Mouse (Mus musculus) lung, postnatal 10 days (tissue): ENCODE results near the gene Gm42906.

Experiments used
- DNase-seq: peaks from one replicate; pipeline ENCODE4 v3.0.0; 2021

Gm42906 gene

DNA sequence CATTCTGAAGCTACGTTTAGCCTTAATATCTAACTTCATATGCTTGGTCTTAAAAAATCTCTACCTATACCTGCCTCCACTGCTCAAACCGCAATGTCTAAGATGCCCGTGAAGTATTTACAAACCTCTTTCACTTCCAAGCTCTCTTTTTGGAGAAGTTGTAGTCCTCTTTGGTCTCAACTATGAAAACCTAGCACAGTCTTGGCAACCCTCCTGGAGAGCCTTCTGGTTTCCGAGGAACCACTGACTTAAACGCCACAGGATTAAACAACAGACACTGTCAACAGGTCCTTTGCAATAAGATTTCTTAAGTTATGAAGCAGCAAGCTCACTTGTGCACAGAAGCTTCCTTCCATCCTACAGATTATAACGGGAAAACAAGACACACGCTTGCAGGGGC is 196.1 kb downstream of the Gm42906 start:
- no peak for DNase-seq

DNA sequence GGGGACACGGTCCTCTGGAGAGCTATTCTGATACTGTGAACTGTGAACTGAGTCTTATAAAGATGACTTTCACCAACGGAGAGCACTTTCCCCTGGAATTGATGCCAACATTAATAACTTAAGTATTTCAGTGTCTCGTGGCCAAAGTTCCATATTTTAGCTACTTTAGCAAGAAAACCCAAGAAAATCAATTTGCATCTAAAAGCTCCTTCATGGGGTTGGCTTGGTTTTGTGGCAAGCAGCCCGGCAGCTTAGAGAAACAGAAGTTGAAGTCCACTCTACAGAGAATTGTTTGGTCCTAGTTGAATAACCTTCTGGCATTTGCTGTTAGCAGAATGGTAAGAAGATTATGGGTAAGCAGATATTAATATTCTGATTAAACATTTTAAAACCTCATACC is 196.6 kb downstream of the Gm42906 start:
- DNase-seq = no peak

DNA sequence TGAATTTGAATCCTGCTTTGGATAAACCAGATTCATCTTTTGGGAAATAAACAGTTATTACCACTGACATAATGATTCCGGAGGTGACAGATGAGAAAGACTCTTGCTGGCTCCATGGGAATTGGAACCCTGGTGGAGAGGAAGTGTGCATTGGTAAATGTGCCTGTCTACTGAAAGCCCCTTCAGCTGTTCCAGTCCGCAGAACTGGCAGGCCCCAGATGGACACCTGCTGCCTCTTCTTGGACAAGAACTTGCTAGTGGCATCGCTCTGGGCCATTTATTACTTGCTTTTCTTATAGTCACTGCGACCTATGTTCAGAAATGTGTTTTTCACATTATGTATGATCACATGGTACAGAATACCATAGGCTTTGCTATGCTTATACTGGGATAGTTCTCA is 197.5 kb downstream of the Gm42906 start:
- DNase-seq = no peak

DNA sequence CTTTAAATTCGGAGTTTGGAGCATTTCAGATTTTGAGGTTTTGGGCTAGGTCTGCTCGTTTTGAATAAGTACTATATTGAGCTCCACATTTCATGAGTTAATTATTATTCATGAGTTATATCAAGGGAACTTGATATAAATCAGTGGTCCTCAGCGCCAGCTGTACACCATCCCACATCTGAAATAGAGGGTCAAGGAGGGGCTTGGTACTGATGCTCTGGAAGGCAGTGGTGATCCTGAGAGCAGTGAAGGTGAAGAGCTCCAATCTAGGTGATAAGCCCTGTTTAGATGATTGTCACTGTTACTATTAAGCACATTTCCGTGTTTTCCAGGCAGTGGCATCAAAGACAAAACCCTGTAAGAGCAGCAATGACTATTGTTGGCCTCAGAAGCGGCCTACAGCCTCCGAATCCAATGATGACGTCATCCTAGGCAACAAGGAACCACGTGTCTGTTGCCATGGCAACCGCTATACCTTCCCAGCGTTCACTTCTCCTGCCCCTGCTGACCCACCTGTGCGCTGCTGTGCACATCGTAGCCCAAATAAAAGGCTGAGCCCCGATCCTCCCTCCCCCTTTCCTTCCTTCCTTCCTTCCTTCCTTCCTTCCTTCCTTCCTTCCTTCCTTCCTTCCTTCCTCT is 199.5 kb downstream of the Gm42906 start:
- no peak for DNase-seq

DNA sequence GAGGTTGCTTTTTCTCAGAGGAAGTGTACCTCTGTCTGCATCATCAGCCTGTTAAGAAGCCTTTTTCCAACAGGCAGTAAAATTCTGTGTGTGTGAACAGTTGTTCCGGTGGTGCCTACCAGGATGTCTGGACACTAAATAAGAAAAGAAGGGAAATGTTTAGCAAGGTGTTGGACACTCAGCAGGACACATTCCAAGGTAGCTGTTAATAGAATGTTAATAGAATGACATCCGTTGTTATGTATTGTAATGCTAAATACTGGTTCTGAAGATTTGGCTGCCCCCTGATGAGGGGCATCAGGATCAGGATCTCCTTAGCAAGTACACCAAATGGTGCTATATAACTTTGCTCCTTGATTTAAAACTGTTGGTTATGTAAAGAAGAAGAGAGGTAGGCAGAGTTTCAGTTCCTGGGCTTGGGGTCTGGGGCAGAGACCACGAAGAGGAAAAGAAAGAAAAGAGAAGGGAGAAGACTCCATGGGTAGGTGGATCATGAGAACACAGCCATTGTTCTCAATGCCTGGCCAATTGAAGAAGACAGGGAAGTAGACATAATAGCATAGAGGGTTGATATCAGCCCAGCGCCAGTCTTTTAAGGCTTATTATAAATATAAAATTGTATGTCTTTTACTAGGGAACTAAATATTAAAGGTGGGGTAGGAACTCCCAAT is 204.1 kb downstream of the Gm42906 start:
- no peak for DNase-seq

DNA sequence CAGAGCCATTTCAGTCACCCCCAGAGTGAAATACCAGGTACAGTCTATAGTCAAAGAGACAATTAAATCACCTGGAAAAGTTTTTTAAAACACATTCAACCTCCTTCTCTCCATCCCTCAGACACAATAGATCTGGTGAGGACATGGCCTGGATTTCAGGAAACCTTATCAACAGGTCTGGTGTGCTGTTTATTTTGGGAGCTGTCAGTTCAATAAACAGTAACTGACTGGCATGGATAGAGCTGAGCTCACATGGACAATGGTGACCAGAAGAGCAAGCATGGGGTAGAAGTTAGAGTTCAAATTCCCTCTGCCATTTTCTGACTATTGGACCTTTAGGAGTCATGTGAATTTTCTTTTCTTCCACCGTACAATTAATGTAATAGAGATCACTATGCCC is 205.2 kb downstream of the Gm42906 start:
- no peak for DNase-seq

DNA sequence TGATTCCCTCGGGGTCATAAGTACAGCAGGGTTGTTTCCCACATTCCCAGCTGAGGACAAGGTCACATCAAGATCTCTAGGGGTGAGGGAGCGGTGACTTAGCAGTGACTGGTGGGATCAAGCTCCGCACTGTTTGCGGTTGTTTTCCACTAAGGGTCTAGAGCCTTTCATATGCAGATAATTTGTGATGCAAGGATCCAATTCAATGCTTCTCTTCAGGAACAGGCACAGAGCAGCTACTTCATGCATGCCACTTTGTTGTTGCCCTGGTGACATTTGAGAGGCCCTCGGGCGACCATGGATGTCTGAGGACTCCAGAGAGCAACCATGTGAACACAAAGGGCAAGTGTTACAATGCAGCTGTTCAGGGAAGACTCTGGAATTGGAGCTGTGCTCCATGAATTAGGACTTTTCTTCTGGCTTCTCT is 209.3 kb downstream of the Gm42906 start:
- DNase-seq = no peak

DNA sequence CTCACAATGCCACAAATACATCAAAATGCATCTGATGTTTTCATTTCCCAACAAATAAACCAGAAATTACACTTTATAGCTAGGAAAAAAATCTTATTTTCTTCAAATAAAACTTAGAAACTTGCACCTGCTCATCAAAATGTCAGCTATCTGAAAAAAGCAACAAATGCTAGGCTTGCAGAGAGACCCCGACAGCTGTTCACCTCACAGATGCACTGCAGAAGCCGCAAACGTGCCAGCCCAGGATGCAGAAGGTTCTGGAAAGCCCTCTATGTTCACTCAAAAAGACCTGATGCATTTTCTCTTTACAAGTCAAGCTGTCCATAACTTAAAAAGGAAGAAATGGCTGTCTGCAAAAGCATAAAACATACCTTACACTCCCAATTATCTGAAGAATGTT is 214.9 kb downstream of the Gm42906 start:
- DNase-seq = no peak

DNA sequence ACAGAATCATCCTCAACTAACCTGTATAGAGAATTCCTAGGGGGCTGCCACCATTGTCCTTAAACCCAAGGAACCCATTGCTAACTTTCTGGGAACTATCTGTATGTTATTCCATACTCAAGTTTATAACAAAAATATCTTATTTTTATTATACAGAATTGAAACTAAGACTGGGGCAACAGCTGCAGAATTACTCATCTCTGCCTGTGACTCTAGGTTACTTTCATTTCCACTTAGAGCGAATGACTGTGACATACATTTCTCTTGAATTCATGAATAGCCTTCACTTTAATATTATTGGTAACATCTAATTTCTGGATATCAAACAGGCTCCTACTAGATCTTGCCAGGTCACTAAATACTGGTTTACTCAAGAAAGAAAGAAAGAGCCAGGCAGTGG is 217.1 kb downstream of the Gm42906 start:
- no peak for DNase-seq

DNA sequence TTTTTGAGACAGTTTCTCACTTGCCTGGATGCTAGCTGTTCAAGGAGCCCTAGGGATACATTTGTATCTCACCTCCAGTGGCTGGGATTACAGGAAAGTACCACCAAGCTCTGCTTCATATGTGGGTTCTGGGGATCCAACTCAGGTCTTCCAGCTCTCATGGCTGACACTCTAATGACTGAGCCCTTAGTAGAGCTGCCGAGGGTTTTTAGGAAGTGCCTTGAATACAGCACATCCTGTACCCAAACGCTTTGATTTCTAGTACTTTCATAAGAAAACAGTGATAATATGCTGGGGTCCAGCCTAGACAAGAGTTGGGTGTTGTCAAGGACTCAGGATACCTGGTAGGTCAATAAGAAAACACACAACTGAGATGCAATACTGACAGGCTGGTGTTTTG is 217.9 kb downstream of the Gm42906 start:
- no peak for DNase-seq

DNA sequence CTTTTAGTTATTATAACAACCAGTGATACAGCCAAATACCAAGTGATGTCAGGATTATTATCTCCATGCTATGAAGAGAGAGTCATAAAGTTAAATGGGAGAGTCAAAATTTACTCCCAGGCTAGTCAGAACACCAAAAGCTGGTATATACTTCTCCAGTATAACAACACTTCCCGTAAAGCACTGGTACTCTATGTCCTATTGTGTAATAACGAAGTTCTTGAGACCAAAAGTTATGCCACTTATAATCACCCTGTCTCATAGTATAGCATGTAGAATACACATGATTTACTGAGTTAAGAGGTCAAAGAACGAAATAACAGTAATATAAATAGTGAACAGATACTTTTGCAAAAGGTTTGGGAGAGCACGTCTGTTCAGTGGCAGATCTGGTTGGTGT is 222.9 kb downstream of the Gm42906 start:
- DNase-seq = no peak

DNA sequence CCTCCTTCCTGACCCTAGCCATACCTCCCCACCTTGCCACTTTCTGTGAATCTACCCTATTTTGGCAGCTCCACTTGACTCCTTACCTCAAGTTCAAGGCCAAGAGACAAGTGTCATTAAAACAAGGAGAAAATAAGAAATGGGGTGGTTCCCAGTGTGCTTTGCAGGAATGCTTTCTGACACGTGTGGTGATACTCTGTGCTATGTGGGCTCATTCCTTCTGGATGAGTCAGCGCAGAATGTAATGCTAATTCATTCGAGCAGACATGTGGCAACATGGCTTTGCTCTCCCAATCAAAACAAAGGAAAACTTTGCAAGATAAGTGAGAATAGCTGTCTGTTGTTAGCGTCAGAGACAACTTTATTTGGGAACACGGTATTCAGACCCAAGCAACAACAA is 225.0 kb downstream of the Gm42906 start:
- peak; percentile 37 for DNase-seq

DNA sequence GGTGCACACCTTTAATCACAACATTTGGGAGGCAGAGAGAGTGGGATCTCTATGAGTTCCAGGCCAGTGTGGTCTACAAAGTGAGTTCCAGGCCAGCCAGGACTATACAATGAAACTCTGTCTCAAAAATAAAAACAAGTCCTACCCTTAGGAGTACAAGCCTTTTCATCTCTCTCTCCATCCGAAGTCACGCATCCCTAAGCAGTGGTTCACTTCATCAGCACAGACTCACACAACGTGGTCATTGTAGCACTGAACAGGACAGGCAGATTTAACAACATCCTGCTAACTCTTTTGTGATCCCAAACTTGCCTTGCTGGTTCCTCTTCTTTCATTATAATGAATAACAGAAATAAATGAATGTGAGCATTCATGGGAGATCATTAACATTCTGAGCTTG is 226.7 kb downstream of the Gm42906 start:
- DNase-seq = no peak

DNA sequence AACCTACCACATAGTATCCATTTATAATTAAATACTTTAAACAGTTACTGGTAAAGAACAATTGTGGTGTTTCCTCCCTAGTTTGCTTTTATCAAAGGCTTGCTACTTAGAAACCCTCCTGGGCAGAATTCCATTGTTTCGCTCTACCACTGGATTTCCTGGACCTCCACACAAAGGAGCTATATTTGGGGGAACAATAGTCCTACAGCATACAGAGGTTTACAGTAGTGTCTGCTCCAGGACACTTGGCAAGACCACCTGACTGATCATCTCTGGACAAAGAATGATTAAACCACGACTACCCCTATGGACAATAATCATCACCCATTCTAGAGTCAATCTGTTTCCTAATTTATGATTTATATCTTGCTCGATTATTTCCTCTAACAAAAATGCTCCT is 228.7 kb downstream of the Gm42906 start:
- DNase-seq = peak; percentile 31

DNA sequence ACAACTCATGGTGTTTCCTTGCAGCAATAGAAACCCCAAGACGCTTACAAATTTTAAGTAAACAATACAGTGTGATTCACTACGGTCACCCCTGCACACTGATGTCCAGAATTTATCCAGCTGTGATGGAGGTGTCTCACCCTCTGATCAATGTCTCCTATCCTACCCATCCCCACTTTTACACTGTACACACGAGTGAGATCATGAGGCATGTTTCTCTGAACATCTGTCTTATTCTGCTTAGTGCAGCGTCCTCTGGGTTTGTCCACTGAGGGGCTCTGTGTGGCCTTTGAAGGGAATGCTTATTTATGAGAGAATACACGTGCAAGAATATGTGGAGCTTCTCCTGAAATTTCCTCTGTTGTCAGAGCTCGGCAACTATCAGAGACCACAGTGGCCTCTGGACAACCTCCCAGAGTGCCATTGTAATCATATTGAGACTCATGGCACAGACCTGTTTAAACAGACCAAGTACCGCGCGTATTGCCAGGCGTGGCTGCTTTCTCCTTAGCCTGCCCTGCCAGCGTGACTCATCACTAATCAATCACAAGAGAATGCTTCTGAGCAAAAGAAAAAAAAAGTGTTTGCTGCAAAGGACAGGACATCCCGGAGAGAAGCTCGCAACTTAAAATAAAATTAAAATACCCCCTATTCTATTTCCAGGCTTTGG is 231.2 kb downstream of the Gm42906 start:
- DNase-seq = peak; percentile 57

DNA sequence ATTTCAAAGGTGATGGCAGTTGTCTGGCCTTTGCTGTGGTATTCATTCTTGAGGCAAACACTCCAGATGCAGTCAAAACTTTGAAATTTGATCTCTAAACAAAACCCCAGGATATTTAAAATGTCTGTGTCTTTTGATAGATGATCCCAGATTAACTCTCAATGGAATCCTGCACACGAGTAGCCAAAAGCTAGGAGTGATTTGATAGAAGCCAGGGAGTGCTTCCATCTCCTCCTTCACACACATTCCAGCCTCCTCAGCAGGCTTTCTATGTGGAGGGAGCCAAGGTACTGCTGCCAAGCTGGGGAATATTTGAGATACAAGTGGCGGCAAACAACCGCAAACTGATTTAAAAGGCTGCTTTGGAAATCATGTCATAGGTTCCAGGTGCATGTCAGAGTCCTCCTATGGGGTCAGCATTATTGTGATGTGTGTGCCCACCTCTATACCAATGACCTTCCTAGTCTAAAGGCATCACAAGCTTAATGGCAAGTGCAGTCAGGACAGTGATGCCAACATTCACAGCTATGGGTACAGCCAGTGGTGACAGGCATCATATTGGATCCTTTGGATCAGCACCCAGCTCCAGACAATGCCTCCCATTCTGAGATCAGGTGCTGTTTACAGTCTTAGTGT is 234.0 kb downstream of the Gm42906 start:
- peak; percentile 51 for DNase-seq

DNA sequence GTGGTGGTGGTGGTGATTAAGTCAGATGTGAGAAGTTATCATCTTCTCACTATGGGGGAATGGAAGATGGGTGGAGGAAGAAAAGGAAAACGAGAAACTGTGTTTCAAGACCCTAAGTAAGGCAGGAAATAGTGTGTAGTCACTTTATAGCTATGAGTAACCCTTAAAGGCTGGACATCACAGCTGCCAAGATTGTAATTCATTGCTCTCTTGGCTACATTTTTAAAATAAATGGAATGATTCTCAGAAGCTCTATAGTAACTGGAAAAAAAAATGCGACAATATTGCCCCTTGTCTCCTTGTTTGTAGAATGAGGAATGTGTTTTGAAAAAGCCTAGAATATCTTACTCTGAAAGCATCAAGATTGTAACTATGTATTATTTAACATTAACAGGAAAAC is 235.7 kb downstream of the Gm42906 start:
- DNase-seq = no peak

DNA sequence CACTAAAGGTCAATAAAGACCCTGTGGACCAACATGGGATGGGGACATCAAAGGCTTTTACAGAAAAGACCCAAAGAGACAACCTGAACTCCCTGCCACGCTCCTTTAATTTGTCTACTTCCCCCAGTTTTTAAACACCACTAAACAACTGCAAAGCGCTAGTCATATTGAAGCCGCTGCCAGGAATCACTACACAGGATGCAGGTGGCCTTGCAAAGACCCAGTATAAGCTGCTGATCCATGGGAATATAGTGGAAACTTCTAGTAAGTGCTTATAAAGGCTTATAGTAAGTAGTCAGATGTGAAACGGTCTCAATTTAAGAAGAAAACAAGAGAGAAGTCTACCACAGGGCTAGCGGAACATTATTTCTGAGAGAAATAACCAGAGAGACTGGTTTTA is 237.2 kb downstream of the Gm42906 start:
- DNase-seq = no peak

DNA sequence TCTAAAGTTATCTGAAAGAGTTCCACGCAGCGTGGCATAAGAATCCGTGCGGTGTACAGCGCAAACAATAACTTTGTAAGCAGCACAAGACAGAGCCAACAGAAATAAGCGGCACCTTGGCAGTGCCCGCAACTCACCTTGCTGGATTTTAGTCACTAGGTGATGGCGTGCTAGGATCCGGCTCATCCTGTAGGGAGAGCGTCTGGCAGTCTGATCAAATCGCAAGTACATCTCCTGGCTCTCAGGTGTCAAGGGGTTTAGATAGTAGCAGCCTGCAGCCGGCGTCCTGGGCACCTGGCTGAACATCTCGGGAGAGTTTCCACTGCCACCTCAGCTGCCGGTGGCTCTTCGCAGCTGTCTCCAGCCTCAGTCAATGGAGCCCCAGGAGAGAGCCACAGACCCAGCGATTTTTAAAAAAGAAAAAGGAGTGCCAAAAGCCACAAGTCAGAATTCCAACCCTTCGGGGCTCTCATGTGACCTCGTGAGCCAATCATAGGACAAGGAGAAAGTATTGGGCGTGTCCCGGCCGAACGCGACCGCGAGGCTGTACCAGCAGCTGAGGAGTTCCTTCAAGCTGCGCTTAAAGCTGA is 238.1 kb downstream of the Gm42906 start:
- DNase-seq = peak; percentile 87

DNA sequence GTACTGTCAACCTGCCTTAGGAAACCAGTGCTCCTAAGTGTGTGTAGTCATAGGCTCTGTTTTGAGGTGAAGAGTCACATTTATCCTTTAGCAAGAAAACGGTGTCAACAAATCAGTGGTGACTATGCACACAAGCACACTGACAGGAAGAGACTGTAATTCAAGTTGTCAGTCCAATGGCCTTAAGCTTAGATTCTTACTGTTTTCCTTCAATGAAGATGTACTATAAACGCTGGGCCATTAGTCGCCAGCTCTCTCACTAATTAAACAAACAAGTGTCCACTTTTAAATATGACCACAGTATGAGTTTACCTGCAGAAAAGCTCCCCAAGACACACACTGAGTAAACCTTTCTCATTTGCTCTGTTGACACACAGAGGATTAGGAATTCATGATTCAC is 238.6 kb downstream of the Gm42906 start:
- DNase-seq = no peak

DNA sequence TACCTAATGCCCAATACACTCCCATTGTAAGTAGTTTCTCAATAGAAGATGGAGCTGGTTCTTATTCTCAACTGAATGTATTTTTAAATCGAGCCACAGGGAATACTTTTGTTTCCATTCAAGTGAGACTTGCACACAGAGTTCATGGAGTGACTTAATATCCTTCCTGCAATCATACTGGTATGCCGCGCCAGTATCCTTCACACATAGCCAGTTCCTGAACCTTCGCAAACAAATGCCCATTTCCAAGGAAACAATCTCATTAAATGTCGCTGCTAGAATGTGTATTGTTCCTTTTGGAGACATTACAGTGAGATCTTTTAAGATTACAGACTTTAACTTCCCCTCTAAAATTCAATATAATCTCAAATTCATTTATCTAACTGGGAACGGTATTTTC is 239.3 kb downstream of the Gm42906 start:
- DNase-seq = no peak

DNA sequence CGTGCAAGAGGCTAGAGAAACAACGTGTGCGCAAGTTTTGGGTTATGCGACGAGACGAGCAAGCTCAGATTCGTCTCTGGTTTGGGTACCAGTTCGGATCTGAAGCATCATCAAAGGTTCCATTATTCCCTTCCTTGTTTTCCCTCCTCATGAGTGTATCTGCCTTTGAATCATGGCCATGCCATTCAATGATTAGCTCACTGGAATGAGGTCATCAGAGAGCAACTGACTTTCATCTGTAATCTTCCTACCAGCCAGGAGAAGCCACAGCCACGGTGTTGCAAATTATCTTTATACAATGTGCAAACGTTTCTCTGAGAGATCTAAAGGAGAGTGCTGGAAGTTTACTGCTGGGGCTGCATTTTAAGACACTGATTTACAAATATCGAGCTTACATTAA is 240.6 kb downstream of the Gm42906 start:
- no peak for DNase-seq

DNA sequence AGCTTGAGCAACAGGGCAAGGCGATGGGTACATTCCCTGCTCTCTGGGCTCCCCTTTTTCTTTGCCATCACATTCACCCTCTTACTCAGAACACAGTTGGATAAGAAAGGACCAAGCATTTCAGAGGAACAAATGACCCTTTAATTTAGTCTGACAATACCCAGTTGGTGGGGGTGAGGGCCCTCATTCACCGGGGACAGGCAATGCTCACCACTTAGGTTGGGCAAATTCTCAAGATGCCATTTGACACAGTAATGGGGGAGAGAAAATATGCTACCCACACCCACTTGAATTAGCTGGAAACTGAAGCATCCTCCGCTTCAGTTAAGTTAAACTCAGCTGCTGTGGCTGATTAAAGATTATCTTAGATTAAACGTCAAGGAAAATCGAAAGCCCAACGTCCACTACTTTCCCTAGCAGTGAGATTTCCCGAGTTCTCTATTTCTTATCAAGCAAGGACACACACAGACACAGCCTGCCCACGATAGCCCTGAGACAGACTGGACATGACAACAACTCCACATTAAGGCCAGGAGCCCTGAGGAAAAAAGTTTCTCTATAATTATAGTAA is 242.6 kb downstream of the Gm42906 start:
- DNase-seq = no peak
